Mouse (Mus musculus) v-Abl transformed pro-B cells (cell line): ENCODE data around the gene Rnf126.

Experiments
- in situ Hi-C, 2 experiments: fragments of 400-800 bp; cut with MboI; formaldehyde crosslinking; loops; one replicate each; pipeline ENCODE4 v1.15.1; 2025; ENCODE audit not compliant: unreplicated experiment in 2 of 2

Rnf126 gene

DNA sequence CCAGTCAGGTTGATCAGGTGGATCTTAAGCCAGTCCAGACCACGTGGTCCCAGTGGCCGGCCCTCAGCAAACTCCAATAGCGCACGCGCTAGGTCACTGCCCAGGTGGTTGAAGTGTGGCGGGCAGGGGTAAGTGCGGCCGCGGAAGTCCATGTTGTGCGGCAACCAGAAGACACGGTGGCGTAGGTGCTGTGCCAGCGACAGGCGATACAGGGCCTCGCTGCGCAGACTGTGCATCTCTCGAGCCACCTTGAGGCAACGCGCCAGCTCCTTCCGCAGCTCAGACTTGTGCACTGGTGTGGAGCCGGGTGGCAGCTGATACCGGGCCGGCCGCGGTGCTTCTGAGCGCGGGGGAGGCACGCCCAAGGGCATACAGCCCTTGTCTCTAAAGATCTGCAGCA is 27.5 kb downstream of the Rnf126 start:
- in situ Hi-C loops: no loop called here

DNA sequence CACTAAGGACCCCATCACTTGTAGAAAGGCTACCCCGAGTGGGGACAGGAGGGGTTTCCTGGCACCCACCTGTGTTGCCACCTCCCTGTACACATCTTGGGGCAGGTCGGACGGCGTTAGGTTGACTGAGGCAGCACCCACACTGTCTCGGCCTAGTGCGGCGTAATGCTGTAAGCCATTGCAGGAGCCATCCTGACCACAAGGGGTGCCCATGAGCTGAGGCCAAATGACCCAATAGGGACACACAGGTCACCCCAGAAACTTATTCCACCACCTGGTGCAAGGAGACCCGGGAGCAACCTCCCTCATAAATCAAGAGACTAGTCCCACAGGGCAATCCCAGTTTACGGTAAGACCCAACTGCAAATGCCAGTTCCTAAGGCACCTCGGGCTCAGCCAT is 28.5 kb downstream of the Rnf126 start:
- in situ Hi-C loops: no loop called here

DNA sequence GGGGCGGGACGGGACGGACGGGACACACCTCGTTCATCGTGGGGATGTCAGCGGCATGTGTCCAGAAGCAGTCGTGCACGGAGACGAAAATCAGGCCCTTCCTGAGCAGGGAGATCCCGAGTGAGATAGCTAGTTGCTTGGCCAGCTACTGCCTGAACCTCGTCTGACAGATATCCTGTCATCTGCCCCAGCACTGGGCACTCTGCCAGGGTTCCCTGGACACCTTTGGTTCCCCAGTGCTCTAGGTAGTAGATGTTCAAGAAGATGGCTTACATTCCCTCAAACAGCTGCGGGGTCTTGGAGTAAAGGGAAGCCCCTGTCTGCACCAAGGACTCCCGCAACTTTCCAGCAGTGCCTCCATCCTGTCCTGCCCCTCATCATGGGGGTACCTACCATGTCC is 30.0 kb downstream of the Rnf126 start:
- in situ Hi-C loops: no loop called here

DNA sequence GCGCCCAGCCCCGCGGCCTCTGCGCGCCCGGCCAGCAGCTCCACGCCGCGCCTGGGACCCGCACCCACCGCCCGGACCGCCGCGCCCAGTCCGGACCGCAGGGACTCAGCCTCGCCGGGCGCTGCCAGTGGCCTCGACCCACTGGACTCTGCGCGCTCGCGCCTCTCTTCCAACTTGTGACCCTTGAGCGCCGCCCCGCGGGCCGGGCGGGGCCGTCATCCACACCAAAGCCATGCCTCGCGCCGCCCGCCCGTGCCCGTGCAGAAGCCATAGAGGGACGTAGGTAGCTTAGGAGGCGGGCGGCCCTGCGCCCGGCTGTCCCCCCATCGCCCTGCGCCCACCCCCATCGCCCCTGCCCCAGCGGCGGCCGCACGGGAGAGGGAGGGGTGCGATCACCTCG is 31.4 kb downstream of the Rnf126 start:
- in situ Hi-C loops: no loop called here

DNA sequence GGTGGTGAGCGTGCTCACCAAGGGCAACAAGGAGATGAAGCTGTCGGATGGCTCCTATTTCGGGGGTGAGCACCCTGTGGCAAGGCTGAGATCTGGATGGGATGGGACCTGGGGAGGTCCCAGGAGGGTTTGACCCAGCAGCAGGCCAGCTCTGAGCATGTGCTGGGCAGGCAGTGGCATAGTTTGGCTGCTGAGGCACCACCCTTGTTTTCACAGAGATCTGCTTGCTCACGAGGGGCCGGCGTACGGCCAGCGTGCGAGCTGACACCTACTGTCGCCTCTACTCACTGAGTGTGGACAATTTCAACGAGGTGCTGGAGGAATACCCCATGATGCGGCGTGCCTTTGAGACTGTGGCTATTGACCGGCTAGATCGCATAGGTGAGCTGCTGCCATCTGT is 32.9 kb downstream of the Rnf126 start:
- in situ Hi-C loops: loop anchor here in 1 of 2 experiments (5.0 kb wide), 1 partner anchor 83 kb away; no protein-coding TSS in a partner anchor

DNA sequence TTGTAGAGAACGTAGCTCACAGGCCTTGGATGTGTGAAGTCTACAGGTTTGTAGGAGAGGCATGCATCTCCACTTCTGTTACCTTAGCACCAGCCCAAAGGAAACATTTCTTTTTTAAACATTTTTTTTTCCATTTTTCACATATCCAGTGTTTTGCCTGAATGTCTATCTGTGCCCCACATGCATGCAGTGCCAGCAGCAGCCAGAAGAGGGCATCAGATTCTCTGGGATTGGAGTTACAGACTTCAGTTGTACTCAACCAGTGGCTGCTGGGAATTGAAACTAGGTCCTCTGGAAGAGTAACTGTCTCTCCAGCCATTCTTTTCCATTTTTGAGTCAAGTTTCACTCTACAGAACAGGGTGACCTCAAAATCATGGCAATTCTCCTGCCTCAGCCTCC is 34.3 kb downstream of the Rnf126 start:
- in situ Hi-C loops: loop anchor here in 1 of 2 experiments (5.0 kb wide), 1 partner anchor 85 kb away; no protein-coding TSS in a partner anchor

DNA sequence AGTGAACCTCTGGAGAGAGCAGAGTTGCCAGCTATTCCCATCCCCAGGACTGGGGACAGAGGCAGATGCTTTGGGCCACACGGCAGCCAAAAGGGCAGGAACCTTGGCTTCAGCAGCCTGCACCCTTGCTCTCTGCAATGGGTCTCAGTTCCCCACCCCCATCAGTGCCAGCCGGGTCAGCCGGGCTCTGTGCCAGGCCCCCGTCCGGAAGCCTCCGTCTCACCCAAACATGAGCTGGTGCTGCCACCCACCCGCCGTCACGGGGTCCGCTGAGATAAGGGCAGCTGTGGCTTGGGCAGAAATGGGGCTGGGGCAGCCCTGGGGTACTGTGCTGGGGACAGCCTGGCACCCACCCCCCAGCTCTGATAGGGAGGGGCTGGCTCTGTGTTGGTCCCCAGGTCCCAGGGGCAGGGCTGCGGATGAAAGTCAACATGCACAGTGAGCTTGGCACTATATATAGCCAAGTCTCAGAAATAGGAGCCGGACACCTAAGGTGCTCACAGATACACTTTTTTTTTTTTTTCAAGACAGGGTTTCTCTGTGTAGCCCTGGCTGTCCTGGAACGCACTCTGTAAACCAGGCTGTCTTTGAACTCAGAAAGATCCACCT is 37.3 kb downstream of the Rnf126 start:
- in situ Hi-C loops: no loop called here

DNA sequence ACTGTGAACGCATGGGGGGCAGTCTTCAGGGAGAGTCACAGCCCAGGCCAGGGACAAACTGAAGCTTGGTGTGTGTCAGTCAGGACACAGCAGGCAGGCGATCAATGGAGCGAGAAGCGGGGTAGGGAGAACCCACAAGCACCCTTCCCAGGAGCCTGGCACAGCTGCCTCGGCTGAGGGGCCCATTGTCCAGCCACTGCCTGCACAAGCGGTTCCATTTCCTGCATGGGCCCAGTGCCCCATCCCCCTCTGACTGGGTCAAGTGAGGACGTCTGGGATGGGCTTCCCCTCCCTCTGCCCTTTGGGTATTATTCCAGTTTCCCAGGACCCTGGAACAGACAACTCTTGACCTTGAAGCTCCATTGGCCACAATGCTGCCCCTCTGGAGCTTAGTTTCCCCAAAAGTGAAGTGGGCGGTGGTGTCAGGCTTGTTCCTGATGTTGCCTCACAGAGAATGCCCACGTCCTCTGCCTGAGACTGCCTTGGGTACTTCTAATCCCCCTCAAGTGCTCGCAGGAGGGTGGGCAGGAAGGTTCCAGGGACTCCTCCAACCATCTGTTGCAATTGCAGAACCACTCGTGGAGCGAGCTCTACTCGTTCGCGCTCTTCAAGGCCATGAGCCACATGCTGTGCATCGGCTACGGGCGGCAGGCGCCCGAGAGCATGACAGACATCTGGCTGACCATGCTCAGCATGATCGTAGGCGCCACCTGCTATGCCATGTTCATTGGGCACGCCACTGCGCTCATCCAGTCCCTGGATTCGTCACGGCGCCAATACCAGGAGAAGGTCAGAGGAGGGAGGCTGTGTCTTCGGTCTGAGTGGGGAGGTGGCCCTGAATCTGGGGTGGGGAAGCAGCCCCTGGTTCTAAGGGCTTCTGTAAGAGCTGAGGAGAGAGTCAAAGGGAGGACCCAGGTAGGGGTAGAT is 38.2 kb downstream of the Rnf126 start:
- in situ Hi-C loops: no loop called here

DNA sequence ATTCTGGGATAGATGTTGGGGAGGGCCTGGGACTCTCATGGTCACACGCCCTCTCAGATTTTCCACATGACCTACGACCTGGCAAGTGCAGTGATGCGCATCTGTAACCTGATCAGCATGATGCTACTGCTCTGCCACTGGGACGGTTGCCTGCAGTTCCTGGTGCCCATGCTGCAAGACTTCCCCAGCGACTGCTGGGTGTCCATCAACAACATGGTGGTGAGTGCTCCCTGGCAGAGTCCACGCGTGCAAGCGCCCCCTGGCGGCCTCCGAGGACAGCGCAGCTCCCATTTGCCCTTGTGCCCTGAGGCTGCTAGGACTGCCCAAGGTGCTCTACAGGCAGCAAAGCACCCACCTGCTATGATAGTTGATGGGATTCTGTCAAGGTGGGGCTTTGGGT is 40.7 kb downstream of the Rnf126 start:
- in situ Hi-C loops: no loop called here

DNA sequence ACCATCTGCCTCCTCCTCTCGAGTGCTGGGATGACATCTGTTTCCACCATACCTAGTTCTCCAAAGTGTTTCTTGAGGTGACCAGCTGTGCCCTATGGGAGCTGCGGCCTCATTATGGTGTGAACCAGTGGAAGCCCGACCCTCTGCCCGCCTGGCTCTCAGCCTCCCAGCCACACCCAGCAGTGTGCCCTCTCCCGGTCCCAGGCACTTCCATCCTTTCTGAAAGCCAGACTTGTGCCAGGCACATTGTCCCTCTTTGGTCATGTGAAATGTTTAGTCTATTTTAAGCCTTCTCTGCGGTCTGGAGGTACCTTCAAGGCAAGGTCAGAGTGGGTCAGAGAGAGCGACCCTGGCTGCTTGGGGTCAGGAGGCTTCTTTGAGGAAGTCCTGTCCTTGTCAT is 43.1 kb downstream of the Rnf126 start:
- in situ Hi-C loops: no loop called here

DNA sequence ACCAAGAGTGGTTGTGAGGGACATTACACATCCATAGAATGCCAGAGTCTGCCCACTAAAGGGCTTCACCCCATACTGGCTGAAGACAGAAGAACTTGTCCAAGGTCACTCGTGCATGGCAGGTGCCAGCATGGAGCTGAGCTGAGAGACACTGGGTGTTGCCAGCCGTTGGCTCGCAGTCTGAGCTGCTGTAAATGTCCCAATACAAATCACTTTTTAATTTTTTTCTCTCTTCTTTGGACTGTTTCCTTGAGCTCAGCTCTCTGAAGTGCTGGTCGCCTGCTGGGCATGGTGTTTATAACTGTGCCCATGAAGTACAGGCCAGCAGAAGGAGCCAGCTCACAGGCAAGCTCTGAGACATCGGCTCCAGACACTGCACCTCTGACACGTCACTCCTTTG is 43.7 kb downstream of the Rnf126 start:
- in situ Hi-C loops: no loop called here

DNA sequence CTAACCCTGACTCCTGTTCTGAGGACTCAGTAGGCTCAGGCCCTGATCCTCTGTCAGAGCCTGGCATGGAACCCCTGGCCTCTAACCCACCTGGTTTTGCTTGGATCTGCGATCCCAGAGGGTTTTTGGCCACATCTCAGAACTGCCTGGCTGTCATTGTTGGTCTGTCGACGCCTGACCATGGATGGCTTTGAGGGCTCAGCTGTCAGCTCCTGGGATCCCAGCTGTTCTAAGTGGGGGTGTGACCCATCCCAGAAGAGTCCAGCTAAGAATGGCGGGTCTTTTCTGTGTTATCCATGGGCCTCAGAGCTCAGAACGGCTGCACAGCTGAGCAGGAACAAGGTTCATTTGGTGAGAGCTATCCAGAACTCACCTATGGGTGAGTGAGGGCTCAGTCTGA is 45.7 kb downstream of the Rnf126 start:
- in situ Hi-C loops: no loop called here

DNA sequence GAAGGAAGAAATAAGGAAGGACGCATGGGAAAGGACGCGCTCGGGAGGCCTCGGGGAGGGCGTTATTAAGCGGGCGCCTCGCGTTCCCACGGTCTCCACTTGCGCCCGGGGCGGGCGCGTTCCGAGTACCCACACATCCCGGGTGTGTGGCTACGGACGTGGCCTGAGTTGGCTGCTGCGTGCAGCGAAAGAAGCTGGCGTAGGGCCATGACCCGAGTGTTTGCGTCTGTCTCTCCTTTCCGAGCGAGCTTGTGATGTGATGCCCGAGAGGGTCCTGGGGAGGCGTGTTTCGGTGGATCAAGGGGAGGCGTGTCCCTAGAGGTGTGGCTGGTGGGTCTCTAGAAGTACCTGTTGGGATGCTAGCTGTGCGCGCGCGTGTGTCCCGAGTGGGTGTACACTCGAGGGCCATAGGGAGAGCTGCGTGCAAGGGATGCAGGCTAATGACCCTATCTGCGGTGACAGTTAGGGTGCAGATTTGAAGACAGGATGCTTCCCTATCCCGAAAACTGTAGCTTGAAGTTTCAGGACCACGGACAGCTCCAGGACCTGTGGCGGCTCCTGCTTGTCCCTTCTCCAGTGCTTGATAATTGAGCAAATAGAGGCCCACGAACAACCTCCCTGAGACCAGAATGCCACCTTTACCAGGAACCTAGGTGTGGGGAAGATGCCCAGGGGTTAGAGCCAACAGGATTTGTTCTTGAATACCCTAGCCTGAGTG is 49.0 kb downstream of the Rnf126 start:
- in situ Hi-C loops: no loop called here

DNA sequence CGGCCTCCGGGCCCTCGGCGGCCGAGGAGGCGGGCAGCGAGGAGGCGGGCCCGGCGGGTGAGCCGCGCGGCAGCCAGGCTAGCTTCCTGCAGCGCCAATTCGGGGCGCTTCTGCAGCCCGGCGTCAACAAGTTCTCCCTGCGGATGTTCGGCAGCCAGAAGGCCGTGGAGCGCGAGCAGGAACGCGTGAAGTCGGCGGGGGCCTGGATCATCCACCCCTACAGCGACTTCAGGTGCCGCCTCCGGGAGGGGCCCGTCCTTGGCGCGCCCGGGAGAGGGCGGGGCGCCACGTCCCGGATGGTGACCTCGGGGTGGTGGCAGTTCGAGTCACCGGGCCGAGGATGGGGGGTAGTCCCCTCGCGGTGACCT is 49.8 kb downstream of the Rnf126 start:
- in situ Hi-C loops: no loop called here

DNA sequence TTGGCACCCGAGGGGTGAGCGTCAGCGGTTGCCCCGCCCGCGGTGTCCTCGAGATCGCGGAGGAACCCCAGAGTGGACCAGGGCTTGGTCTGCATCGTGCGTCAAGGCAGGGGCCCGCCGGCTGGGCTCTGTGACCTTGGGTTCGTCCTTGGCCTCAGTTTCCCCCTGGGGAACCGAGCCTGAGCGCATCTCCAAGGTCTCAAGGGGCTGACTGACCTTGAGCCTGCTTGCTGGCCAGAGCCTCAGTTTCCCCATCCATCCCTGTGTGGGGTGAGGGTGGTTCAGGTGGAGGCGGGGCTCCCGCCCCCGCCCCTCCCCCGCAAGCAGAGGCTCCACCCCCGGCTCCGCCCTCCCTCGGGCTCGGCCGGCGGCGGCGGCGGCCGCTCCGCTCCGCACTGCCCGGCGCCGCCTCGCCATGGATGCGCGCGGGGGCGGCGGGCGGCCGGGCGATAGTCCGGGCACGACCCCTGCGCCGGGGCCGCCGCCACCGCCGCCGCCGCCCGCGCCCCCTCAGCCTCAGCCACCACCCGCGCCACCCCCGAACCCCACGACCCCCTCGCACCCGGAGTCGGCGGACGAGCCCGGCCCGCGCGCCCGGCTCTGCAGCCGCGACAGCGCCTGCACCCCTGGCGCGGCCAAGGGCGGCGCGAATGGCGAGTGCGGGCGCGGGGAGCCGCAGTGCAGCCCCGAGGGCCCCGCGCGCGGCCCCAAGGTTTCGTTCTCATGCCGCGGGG is 50.3 kb downstream of the Rnf126 start, which contains the start of gene Hcn2:
TSS of gene Hcn2 (plus strand) at position 381 of the 734 bp plus-strand sequence.
- in situ Hi-C loops: no loop called here

DNA sequence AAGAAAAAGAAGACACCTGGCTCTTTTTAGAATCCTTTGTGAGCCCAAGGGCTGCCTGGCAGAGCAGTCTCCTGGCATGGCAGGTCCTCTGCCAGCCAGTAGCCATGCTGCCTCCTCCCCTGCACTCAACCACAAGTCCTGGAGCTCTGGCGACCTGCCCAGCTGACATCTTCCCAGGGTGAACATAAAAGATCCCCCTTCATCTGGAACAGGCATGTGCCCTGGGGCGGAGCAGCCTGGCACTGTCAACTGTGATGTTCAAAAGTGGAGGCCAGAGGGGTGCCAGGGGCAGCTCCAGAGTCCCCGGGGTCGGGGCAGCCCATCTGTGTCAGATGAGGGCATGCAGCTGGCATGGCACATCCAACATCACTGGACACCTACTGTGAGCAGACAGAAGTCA is 51.8 kb downstream of the Rnf126 start:
- in situ Hi-C loops: no loop called here

DNA sequence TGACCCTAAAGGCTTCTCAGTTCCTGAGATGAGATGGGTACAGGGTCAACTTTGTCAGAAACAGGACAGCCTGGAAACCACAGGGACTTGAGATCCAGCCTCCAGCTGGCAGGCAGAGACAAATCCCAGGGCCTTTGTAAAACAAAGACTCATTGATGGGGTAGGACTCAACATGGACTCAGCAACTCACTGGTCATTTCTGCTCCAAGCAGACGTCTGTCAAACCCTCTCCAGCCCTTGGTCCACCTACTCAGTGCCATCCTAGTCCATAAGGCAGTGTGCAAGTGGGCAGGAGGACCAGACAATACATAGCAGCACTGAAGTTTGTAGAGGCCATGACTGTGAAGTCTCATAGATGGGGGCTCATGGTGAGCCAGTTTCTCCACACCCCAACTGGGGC is 53.6 kb downstream of the Rnf126 start:
- in situ Hi-C loops: no loop called here

DNA sequence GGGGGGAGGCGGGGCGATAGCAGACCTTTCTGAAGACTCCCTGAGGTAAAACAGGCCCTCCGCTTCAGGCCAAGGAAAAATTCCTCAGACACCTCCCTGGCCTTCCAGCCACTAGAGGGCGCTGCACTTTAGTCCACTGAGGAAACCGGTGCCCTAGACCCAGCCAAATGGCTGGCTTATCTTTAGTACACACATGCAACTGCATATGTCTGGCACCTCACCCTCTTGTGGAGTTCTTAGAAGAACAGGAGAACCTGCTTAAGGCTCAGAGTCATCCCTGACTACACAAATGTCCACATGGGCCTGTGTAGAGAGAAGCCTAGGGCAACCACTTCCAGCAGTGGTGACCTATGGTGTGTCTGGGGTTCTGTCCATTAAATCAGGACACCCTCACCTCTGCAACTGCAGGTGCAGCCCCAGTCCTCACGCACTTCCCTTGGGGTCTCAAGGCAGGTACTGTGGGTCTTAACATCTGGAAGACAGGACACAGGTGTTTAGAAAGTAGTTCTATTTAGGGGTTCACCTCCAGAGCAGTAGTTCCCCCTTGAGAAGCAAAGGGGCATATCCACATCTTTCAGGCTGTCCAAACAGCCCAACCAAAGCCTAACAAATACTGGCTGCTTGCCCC is 54.1 kb downstream of the Rnf126 start:
- in situ Hi-C loops: no loop called here

DNA sequence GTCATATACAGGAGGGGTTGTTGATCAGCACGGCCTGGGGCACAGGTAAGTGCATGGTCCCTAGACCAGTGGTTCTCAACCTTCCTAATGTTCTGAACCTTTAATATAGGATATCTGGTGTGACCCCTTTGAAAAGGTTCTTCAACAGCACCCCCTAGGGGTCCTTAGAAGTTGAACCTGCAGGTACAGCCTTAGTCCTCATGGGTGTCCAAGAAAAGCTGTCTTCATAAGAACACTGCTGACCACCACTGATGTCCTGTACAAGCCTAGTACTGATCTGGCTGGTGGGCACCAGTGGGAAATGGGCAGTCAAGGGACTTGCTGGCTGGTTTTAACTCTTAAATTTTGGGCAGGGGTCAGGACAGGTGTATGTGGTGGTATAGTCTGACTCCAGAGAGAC is 54.7 kb downstream of the Rnf126 start:
- in situ Hi-C loops: no loop called here

DNA sequence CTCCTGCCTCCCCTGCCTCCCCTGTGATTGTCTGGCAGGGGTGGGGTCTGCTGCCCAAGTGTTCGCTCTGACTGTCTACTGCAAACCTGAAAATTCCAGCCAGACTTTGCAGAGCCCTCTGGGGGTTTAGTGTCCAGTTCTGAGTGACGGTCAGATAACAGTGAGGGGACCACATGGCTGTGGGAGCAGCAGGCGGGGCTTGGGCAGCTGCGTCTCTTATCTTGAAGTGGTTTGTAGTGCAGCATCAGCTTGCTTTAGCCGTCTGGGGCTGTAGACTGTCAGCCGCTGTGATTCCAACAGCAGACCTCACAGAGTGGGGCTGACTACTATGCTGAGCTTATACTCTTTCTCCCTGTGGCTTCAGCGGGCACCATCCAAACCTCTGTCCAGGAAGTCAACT is 57.4 kb downstream of the Rnf126 start:
- in situ Hi-C loops: no loop called here
